Mouse (Mus musculus) ES-Bruce4 (cell line): ENCODE results near the gene Gna12. TPM values are rescaled to one million over a fixed set of nuclear protein-coding genes. Genes with fewer than 3 reads are reported as not detected.

Source experiments
- H3K27ac ChIP-seq: 2 replicates; pipeline ENCODE4 v1.5.1; 2012; ENCODE audit warnings: low read length, inconsistent platforms; ENCODE audit not compliant: insufficient read depth
- H3K27me3 ChIP-seq: 2 replicates; pipeline ENCODE4 v1.6.1; 2012; ENCODE audit warnings: mild to moderate bottlenecking, low read length, inconsistent platforms; ENCODE audit not compliant: control insufficient read depth, poor library complexity, insufficient read depth, severe bottlenecking
- H3K36me3 ChIP-seq: 2 replicates; pipeline ENCODE4 v1.6.1; 2012; ENCODE audit warnings: inconsistent platforms, mild to moderate bottlenecking, low read length, moderate library complexity; ENCODE audit not compliant: control insufficient read depth, poor library complexity, insufficient read depth, severe bottlenecking
- H3K4me1 ChIP-seq: one replicate; pipeline ENCODE4 v1.8.1; 2011; ENCODE audit warnings: low read length; ENCODE audit not compliant: control insufficient read depth, insufficient read depth
- H3K4me3 ChIP-seq: 2 replicates; pipeline ENCODE4 v1.5.1; 2011; ENCODE audit warnings: low read depth, mild to moderate bottlenecking, low read length
- H3K9ac ChIP-seq: 2 replicates; pipeline ENCODE4 v1.6.1; 2012; ENCODE audit warnings: low read depth, mild to moderate bottlenecking, inconsistent platforms; ENCODE audit not compliant: poor library complexity, severe bottlenecking
- H3K9me3 ChIP-seq: replicated peaks from 2 replicates; pipeline ENCODE4 v1.6.1; 2012; ENCODE audit warnings: mild to moderate bottlenecking, low read length, inconsistent platforms; ENCODE audit not compliant: control insufficient read depth, poor library complexity, insufficient read depth, severe bottlenecking
- CTCF ChIP-seq: IDR thresholded peaks from one replicate; pipeline ENCODE4 v1.8.1; 2011; ENCODE audit warnings: low read depth, low read length
- EP300 ChIP-seq: IDR thresholded peaks from 2 replicates; pipeline ENCODE4 v1.6.1; 2011; ENCODE audit warnings: low read depth, low read length; ENCODE audit not compliant: insufficient read depth
- POLR2A ChIP-seq: IDR thresholded peaks from one replicate; pipeline ENCODE4 v1.8.1; 2011; ENCODE audit warnings: low read length; ENCODE audit not compliant: insufficient read depth
- polyA plus RNA-seq: library from polyadenylated mRNA; stranded (reverse); fragments of >200 nt; gene quantifications from 2 replicates; pipeline ENCODE4 v1.2.4, GENCODE M21; 2011; ENCODE audit warnings: low read depth; ENCODE audit not compliant: missing spikeins, insufficient read depth, insufficient read length

Gna12 gene
- polyA plus RNA-seq, 1 experiment: 29.9 TPM

- no peak overlapping the region for H3K27ac ChIP-seq
- no peak overlapping the region for H3K9ac ChIP-seq
- no peaks in the 10 kb centered on the region for H3K27me3 ChIP-seq
- no peaks in the 10 kb centered on the region for H3K9me3 ChIP-seq
- H3K36me3 ChIP-seq: no peaks in the 10 kb centered on the region
- TF ChIP-seq POLR2A: no peak
- TF ChIP-seq EP300: no peak
- TF ChIP-seq CTCF: no peak
- no peaks in the 10 kb centered on the region for H3K4me1 ChIP-seq
- no peak overlapping the region for H3K4me3 ChIP-seq
Observed at GRCm38 (mm10) chr5:140733336-140733735, 96.9 kb downstream of the Gna12 start.

DNA sequence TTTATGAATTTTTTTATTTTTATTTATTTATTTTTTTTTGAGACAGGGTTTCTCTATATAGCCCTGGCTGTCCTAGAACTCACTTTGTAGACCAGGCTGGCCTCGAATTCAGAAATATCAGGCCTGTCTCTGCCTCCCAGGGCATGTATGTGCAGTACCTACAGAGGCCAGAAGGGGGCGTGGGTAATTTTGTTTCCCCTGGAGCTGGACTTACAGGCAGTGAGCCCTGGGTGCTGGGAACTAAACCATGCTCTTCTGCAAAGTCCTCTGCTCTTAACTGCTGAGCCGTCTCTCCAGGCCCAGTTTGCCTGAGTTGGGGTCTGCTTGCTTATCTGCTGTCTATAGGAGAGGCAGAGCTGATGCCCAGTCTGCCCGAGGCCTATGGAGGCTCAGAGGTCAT is 98.0 kb downstream of the Gna12 start:
- no peak overlapping the region for H3K27ac ChIP-seq
- no peak overlapping the region for H3K4me3 ChIP-seq
- no peaks in the 10 kb centered on the region for H3K9me3 ChIP-seq
- H3K27me3 ChIP-seq: no peaks in the 10 kb centered on the region
- no peak overlapping the region for H3K9ac ChIP-seq
- H3K4me1 ChIP-seq: no peaks in the 10 kb centered on the region
- H3K36me3 ChIP-seq: no peaks in the 10 kb centered on the region
- TF ChIP-seq EP300 (no peak), CTCF (peak; percentile 62)

DNA sequence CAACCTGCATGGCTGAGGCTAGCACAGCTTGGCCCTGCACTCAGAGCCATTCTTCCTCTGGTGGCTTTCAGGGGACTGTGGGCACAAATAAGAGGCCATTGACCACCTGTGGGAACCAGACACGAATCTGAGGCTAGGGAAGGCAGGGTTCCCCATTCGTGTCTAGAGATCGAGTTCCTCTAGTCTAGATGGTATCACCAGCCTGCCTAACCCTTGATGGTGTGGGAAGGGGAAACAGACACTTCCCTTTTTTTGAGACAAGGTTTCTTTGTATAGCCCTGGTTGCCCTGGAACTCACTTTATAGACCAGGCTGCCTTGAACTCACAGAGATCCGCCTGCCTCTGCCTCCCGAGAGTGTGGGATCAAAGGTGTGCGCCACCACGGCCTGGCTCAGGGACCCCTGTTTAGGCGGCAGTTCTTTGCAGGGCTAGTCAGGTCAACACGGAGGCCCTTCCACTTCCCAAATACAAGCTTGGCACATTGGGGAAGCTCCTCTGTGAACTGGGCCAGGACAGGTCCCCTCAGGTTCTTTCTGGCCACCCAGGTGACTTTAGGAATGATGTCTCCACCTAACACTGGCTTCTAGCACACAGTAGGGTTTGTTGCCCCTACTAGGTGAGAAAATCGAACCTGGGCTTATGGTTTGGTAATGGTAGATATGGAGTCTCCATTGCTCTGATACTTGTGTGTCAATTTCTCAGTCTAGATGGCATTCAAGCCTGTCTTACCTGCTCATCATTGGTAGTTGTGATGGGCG is 99.0 kb downstream of the Gna12 start:
- no peaks in the 10 kb centered on the region for H3K27me3 ChIP-seq
- no peaks in the 10 kb centered on the region for H3K4me1 ChIP-seq
- H3K36me3 ChIP-seq: no peaks in the 10 kb centered on the region
- no peak overlapping the region for H3K27ac ChIP-seq
- H3K4me3 ChIP-seq: no peak overlapping the region
- H3K9ac ChIP-seq: no peak overlapping the region
- TF ChIP-seq POLR2A: no peak
- no peak for TF ChIP-seq CTCF
- TF ChIP-seq EP300: no peak
- no peaks in the 10 kb centered on the region for H3K9me3 ChIP-seq

DNA sequence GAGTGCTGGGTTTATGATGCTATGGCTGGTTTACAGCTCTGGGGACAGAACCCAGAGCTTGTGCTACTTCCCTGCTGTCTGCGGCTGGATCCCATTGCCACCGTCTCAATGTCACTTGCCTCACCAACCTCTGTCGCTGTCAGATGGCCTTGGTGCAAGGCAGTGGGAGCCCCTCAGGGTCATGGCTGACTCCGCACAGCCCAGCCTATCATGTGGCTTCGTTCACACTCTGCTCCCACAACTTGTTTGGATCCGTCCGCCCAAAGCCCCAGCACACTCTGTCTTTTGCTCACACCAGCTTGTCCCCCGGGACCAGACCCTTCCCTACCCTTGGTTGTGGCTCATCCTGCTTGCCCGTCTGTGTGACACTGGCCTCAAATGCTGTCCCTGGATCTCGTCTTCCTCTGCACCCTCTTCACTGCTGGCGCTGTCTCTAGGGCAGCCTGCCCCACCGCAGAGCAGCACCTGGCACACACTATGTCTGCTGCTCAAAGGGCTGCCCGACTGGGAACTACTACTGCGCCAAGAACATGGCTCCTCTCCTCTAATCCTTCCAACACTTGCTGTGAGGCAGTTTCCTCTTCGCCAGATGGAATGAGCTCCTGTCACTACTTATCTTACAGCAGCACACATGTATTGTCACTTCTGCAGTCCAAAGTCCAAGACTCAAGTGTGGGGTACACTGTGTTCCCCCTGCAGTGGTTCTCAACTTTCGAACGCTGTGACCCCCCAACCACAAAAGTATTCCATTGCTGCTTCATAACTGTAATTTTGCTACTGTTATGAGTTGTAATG is 103.1 kb downstream of the Gna12 start:
- Histone ChIP-seq H3K9ac (no peak overlapping the region), H3K36me3 (no peaks in the 10 kb centered on the region), H3K27me3 (no peaks in the 10 kb centered on the region), H3K4me3 (no peak overlapping the region), H3K27ac (no peak overlapping the region), H3K4me1 (no peaks in the 10 kb centered on the region), H3K9me3 (no peaks in the 10 kb centered on the region)
- no peak for TF ChIP-seq CTCF
- TF ChIP-seq POLR2A: no peak
- no peak for TF ChIP-seq EP300

GRCm38 (mm10) chr5:140726062-140726839 is 104.0 kb downstream of the Gna12 start:
- TF ChIP-seq CTCF: no peak
- TF ChIP-seq POLR2A: no peak
- no peak for TF ChIP-seq EP300
- no peaks in the 10 kb centered on the region for H3K9me3 ChIP-seq
- no peak overlapping the region for H3K4me3 ChIP-seq
- H3K9ac ChIP-seq: no peak overlapping the region
- H3K27ac ChIP-seq: no peak overlapping the region
- no peaks in the 10 kb centered on the region for H3K27me3 ChIP-seq
- no peaks in the 10 kb centered on the region for H3K36me3 ChIP-seq
- H3K4me1 ChIP-seq: no peaks in the 10 kb centered on the region
